Mouse (Mus musculus): Measurements from ENCODE around the gene Tex52. TPM values are rescaled to one million over a fixed set of nuclear protein-coding genes. Genes with fewer than 3 reads are reported as not detected.
A peak's percentile ranks its signal among the peaks of the same experiment; 100 is the strongest.

The Tex52 gene
- total RNA-seq (2021) = not detected
- long read RNA-seq, experiment 1 = 0 reads
- long read RNA-seq, experiment 2 = 0 reads

DNA sequence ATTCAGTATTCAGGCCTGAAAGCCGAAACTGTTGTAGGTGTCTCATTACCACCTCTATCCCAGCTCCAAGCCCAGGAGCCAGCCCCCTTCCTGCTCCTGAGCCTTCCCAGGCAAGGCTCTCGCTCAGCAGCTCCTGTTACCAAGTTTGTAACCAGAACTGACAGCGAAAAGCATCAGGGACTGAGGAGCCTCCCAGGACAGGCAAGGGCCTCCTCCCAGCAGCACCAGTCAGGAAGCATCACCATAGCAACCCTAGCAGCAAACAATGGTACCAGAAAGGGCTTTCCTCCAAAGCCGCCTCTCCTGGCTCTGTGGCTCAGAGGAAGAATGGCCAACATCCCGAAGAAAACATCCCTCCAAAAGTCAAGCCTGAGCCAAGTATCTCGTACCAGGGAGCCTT is at the start of gene Tex52, which contains the start of gene Gm44596:
TSS of gene Tex52 (plus strand) at position 265 of the 400 bp plus-strand sequence.
TSS of gene Gm44596 (plus strand) at position 312 of the 400 bp plus-strand sequence.
- no peak for DNase-seq

DNA sequence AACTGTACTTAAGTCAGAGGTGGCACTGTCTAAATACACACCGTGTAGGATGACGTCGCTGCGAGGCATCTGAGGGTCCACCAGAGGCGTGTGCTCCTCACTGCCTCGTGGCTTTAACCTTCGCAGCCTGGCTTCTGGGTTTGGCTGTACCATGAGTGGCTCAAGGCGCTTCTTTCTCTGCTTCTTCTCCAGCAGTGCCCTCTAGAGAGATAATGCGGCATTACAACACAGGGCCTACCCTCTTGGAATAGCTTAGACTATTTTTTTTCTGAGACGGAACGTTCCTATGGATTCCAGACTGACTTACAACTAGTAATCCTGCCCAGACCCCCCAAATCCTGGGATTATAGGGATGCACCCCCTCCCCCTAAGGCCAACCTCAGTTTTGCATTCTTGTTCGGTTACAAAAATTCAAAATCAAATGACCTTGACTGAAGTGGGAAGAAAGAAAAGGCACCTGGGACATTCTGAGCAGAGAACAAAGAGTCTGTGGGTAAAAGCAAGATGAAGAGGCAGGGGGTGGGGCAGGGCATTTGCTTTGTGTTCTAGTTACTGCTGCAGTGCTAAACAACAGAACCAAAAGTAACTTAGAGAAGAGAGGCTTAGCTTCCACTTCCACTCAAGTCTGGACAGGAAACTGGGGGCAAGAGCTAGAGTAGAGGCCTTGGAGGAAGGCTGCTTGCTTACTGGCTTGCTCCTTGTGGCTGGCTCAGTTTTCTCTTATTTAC is 40.7 kb upstream of the Tex52 start:
- DNase-seq = peak; percentile 70 to 77

DNA sequence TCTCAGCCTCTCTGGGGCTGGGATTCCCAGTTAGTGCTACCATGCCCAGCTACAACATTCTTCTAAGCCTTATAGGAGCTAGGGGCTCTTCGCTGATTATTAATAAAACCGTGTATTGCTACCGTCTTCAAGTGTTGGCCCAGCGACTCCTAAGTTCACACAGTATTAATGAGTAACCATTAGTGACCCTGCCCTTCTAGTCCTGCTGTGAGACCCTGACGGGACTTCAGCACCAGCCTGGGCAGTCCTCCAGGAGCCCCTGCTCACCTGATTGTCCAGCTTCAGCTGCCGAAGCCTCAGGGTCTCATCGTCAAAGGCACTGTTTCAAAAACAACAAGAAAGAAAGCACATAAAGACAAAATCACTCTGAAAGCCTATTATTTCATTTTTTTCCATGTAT is 37.8 kb upstream of the Tex52 start:
- DNase-seq = no peak

DNA sequence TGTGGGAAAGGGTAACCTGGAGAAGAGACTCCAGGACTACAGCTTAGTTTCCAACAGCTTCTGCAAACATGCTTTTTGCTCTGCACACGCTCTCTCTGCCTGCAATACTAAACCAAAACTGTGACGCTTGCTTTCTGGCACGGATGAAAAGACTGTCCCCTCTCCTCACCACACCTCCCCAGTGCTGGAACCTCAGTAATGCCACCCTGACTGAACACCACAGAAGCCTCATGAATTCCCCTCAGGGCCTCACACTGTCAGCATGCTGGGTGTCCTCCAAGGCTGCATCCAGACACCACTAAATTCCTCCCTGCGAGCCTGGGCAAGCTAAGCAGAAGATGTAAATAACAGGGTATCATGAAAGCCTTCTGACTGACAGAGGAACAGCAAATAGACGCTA is 36.4 kb upstream of the Tex52 start:
- DNase-seq = no peak

DNA sequence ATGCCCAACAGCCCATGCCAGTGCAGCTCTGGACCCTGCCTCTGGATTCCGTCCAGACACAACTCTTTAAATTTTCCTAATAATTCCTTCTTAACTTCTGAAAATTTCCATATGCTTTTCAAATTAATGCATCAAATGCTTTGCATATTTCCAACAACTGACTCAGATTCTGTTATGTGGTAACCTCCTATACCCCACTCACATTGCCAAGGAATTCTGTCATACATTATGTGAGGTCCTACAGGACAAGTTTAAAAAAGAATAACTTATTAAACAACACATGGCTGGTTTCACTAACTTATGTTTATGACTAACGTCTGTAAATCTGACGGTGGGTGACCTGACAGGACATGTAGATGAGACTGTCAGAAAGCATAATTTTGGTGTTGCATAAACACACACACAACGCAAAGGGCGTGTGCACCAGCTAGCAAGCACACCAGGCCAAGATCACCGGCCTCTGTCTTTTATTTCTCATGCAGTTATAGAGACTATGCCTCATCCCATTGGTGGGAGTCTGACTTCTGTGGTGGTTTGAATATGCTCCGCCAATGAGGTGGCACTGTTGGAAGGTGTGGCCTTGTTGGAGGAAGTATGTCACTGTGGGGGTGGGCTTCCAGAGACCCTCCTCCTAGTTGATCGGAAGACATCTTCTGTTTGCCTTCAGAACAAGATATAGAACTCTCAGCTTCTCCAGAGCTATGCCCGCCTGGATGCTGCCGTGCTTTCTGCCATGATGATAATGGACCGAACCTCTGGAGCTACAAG is 33.1 kb upstream of the Tex52 start:
- no peak for DNase-seq

DNA sequence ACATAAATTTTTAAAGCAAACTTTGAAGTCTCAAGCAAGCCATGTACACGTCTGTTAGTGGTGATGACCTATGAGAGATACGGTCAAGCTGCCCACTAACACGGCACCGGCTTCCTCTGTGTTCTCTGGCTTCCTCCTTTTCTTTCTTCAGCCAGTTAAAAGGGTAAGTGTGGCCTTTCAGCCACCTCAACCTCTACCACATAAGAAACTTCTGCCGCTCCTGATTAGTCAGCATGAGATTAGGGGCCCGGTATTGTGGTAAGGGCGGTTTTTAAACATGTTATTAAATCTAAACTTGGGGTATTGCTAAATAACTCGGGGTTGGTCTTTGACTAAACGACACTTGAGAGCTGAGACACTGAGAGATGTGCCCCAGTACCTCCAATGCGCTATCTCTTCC is 29.6 kb upstream of the Tex52 start:
- DNase-seq = no peak

DNA sequence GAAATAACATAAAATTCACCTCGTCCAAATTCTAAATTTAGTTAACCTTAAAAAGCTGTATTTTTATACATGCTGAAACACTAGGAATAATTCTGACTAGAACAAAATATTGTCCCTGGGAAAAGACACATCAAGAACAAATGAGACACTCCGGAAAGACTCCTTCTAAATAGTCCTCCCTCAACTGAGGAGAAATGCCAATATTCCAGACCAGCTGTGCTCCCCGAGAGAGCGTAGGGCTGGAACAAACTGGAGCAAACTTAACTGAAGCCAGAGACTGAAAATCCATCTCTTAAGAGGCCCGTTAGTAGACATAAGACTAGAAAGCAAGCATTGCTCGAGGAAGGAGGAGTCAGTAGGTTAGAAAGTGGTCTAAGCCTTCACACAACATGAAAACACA is 28.5 kb upstream of the Tex52 start:
- DNase-seq = no peak

DNA sequence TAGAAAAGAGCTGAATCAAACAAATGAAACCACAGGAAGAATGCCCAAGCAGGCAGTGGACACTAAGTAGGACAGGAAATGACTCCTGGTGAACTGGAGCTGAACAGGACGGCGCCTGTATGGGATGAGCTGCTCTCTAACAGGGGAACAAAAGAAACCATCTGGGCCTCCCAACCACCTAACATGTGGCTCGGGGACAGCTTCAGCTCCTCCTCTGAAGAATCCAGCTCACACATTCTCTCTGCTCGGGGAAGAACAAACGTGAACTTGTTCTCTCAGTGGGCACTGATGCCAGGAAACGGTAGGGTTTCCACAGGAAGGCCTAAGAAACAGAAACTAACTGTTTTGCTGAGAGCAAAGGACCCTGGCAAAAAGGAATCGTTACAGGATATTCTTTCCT is 25.5 kb upstream of the Tex52 start:
- DNase-seq = no peak

DNA sequence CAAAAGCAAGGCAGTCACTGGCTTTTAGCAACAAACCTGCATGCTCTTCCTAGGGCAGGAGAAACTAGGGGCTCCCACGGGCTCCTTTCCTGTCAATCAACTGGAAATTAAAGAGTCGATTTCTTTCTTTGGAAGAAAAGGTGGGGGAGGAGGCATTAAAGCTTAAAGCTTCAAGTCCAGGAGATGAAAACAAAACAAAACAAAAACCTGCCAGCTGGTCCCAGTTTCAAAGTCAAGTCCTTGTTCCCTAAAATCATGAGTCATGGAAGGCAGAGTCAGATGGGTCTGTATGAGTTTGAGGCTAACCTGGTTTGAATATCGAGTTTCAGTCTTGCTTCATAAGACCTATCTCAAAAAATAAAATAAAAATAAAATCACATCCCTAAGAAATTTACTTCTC is 21.1 kb upstream of the Tex52 start:
- no peak for DNase-seq

DNA sequence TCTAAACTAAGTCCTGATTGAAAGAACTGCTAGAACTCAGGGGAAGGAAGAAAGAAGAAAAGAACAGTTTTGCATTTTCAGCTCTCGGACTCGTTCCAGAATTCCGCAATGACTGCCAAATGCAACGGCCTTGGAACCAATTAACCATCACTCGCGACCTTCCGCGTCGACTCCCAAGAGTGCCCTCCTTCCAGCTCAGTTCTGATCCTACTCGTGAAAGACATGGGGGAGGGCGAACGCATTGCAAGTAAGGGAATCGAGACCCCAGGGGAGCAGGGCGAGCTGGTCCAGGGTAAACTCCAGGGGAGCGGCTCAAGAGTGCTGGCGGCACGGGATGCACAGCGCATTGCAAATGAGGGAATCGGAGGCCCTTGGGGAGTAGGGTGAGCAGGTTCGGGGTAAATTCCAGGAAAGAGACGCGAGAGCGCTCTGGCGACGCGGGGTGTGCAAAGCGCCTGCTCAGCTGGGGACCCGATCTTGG is 20.0 kb upstream of the Tex52 start:
- DNase-seq = peak; percentile 66 to 77

DNA sequence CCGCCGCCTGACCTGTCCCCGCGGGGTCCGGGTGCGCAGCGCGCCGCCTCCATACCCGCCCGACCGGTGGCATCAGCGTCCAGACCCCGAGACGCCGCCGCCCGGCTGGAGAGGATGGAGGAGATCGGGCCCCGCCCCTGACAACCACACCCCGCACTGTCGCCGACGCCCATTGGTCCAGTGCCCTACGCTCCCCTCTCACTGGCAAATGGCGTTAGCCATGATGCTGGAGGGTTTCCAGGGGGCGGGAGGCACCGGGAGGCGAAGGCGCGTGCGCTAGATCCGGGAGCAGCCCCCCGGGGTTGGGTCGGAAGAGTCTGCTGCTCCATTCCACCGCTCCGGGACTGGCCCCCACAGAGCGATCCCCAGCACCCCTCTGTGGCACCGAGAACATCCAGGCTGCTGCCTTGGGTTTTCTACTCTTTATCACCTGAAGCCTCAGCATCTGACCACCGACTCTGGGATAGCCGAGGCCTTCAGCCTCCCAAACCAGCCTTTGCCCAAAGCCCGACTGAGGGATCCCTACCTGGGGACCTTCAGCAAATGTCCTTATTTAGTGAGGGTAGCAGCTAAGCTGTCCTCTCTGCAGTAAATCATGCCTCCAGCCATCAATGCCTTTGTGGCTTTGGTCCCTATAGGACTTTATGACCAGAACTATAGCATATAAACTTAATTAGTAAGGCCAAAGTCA is 19.4 kb upstream of the Tex52 start, which contains the start of gene Tulp3:
TSS of gene Tulp3 (minus strand) at position 126 of the 691 bp plus-strand sequence.
- DNase-seq = peak; percentile 98

DNA sequence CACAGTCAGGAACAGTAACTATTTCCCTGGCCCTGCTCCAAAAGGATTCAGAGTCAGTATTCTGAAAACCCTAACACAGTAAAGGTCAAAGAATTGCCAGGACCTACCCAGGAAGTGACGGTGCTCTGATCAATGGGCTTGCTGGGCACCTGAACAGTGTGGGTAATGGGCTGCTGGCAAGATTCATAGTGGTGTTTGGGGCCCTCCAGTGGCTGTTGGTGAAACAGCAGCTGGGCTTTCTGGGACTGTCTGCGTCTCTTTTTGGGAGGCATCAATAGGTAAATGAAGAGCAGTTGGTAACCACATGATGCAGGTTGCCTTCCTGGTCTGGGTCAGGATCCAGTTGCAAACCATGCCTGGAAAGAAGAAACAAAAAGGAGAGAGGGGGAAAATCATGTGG is 16.3 kb upstream of the Tex52 start:
- DNase-seq = peak; percentile 70 to 77

DNA sequence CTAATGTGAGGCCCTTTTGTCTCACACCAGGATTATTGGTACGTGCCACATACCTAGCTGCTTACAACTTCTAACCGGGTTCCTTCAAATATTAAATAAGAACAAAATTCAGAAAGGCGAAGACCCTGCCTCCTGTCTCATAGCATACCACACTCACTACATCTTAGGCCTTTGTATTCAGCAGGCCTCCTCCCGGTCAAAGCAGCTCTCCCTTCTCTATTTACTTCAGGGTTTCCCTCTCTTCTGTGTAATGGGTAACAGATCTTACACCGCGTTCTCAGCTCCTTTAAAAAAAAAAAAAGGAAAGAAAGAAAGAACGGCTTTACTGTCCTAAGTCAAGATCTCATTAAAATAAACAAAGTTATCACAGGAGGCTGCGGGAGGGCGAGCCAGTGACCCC is 13.4 kb upstream of the Tex52 start:
- DNase-seq = no peak

DNA sequence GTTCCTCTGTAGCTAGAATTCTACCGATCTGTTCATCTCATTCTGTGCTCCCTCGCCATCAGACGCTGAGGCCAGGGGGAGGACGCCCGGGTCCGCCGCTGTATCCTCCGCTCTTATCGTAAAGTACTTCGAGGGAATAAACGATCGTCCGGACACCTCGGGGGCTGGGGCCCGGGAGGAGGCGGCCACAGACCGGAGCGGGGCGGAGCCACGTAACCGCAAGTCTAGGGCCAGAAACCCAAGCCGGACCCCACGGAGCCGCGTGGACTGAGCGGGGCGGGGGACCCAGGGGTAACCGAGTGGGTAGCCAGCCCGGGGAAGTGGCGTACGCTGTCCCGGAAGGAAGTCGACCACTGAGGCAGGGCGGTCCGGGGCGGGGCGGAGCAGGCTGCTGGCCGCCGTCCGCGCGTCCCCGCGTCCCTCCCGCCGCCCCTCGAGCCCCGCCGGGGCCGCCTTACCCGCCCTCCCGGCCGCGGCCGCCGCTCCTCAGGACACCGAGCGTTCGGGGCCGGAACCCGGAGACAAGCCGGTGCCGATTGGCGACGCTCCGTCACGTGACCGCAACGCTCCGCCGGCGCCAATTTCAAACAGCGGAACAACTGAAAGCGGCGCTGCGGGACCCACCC is 12.8 kb upstream of the Tex52 start, which contains the start of the genes Rhno1 and Foxm1:
TSS of gene Rhno1 (minus strand) at position 531 of the 626 bp plus-strand sequence.
TSS of gene Foxm1 (plus strand) at position 587 of the 626 bp plus-strand sequence.
- DNase-seq = peak; percentile 88 to 89

DNA sequence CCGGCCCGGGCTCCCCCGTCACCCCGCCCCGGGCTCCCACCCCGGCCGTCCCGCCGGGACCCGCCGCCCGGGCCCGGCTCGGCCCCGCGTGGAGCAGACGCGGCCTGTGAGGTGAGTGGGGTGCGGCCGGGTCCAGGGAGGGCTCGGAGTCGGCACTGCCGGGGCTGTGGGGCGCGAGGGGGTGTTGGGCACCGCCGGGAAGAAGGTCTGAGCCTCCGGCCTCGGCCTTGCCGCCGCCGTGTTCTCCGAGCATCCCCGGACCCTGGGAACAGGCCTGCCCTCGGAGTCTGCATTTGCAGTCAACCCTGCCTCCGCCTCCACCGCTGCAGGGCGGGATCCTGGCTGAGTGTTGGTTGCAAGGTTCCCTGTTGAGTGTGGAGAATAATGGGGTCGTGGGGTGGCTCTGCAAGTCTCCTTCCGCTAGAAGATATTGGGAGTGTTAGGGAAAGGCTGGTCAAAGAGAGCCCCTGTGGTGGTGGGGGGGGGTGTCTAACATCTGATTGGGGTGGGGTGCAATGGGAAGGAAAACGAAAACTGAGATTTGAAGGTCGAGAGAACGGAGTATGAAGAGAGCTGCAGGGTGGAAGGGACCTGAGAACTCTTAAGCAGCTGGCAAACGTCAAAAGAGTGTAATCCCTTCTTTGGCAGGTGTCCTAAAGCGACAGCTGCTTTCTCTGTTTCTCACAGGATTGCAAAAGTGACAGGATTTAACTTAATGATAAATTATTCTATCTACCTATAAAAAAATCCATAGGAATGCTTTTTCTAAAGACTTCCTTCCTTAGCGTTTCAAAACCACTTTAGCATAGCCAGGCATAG is 12.0 kb upstream of the Tex52 start:
- no peak for DNase-seq

DNA sequence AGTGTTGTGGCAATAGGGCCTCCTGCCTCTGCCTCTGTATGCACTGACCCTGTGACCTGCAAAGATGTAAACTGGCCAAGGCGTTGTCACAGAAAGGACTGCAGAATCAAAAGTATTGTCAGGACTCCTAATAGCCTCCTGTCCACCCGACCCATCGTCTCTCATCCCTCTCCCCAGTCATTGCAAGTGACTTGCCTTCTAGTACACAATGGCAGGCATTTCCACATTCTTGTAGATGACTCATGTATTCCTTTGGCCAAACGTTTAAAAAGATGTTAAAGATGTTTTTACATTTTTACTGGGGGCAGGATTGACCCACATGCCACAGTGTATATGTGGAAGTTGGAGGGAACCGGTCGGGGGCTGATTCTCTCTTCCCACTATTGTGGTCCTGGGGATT is 10.5 kb upstream of the Tex52 start:
- no peak for DNase-seq

DNA sequence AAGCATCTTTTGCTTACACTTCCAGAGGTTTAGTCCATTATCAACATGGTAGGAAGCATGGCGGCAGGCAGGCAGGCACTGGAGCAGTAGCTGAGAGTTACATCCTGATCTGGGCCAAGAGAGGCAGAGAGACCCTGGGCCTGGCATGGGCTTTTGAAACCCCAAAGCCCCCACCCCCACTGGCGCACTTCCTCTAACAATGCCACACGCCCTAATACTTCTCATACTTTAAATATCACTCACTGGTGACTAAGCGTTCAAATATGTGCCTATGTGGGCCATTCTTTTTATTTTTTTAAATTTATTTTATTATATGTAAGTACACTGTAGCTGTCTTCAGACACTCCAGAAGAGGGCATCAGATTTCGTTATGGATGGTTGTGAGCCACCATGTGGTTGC is 8.8 kb upstream of the Tex52 start:
- no peak for DNase-seq

DNA sequence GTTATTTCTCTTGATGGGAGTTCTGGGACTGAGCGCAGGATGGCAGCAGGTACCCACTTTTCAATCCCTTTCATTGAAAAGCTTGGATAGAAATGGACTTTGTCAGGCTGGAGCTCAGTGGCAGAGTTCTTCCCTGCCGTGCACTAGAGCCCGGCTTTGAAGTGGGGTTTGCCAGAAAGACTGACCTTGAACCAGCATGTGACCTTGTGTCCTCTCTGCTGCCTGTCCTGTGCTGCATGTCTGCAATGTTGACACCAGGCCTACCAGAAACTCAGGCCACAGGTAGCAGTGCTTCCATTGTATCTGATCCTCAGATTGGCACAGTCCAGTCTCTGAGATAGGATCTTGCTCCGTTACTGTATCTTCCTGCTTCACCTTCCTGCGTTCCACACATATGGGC is 5.2 kb upstream of the Tex52 start:
- no peak for DNase-seq

DNA sequence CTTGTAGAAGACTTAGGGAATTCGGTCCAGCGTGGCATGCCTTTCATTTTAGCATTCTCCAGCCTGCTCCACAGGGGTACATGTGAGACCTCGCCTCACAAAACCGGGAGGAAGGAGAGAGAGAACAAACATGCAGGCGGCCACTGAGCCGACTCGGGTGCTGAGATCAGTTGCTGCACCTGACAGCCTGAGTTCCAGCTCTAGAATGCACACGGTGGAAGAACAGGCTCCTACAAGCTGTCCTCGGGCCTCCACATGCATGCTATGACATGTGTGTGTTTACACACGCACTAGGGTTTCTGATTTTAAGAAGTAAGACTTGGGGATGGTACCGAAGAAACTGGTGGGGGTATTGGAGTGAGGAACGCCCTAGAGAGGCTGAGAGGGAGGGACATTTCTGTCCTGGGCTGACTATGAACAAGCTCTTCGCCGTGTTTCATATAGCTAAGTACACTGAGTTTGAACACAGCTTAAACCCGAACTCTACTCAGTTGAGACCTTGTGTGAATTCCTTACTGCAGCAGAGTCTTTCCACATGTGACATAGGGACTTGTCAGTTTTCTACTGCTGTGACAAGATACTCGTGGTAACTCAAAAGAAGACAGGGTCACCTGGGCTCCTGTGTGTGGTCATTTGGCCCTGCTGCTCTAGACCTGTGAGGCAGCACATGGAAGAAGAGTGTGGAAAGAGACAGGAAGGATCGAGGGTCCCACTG is 1.3 kb downstream of the Tex52 start:
- no peak for DNase-seq

DNA sequence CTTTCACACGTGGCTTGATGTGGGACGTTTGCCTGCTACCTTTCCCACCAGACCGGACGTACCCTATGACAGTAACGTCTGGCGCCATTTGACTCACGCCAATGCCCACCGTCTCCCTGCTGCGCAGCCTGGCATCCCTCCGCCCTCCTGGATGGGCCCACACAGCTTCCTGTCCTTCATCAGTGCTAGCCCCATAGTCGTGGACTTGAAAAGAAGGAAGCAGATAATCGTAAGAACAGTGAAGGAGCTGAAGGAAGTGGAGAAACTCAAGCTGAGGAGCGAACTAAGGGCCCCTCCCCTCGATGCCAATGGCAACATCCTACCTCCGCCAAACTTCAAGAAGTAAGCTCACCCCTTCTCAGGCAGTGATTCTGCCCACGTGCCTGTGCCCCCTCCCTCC is 4.4 kb downstream of the Tex52 start:
- no peak for DNase-seq
